ENCODE assay signal across 33 mouse cellular contexts in the genomic region with DNA sequence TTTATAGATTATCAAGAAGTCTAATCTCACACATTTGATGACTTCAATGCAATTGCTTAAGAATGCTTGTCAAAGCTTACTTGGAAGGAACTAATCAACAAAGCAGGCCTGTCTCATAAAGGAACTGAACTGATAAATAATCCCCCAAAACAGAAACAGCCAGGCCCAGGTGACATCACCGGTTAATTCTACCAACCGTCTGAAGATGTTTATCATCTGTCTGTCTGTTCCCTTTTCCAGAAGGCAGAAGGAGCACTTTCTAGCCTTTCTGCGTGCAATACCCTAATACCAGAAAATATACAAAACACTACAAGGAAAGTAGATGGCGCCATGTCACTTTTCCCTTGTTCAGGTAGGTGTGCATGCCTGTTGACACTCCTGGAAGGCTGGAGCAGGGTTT. TPM values are rescaled to one million over a fixed set of nuclear protein-coding genes. Genes with fewer than 3 reads are reported as not detected.
A peak's percentile ranks its signal among the peaks of the same experiment; 100 is the strongest.
DNase-seq lines count a peak whose midpoint lies in the region; ATAC-seq and TF ChIP-seq lines count a peak whose summit lies in the region.
"Had no signal": no experiment of that assay in that cellular context is flagged by ENCODE, and none has a peak within 500 bp of the region (broad histone marks: within the 10 kb centered on the region; RNA-seq: fewer than 3 reads in every experiment).

No protein-coding gene starts in this region.

- H3K9me3 ChIP-seq in midbrain, postnatal 0 days (ENCODE audit: low read length), result no peaks in the 10 kb centered on the region
- no peaks in the 10 kb centered on the region for H3K9me3 ChIP-seq in midbrain, embryonic 11.5 days (ENCODE audit: control insufficient read depth, low read length)
- H3K9me3 ChIP-seq in stomach, postnatal 0 days (ENCODE audit: control insufficient read depth, low read length), result no peaks in the 10 kb centered on the region
- H3K9me3 ChIP-seq in midbrain, embryonic 15.5 days, result no peaks in the 10 kb centered on the region
- H3K9me3 ChIP-seq: forebrain, embryonic 13.5 days; limb, embryonic 13.5 days; midbrain, embryonic 12.5 days; neural tube, embryonic 15.5 days had no signal

- H3K4me2 ChIP-seq in midbrain, postnatal 0 days (ENCODE audit: low read depth, low read length, poor library complexity, severe bottlenecking), result no peak overlapping the region
- no peak overlapping the region for H3K4me2 ChIP-seq in midbrain, embryonic 11.5 days
- H3K4me2 ChIP-seq in stomach, postnatal 0 days (replicated peaks; ENCODE audit: low read depth), result no peak overlapping the region
- no peak overlapping the region for H3K4me2 ChIP-seq in midbrain, embryonic 15.5 days
- H3K4me2 ChIP-seq: forebrain, embryonic 13.5 days; limb, embryonic 13.5 days; lung, embryonic 14.5 days; midbrain, embryonic 12.5 days; neural tube, embryonic 15.5 days had no signal

- in situ Hi-C loops in Patski (cut with MboI; ENCODE audit: low pct_unique_long_range_greater_than_20kb), result no loop called here

- H3K36me3 ChIP-seq in kidney, adult 2 months (ENCODE audit: control insufficient read depth, insufficient read depth, low read length), result peaks cover 8% of the 10 kb centered on the region
- no peaks in the 10 kb centered on the region for H3K36me3 ChIP-seq in midbrain, postnatal 0 days (ENCODE audit: insufficient read depth, low read length)
- H3K36me3 ChIP-seq in midbrain, embryonic 11.5 days (ENCODE audit: control insufficient read depth, insufficient read depth, low read length), result no peaks in the 10 kb centered on the region
- H3K36me3 ChIP-seq in stomach, postnatal 0 days (ENCODE audit: control insufficient read depth, insufficient read depth, low read length), result no peaks in the 10 kb centered on the region
- no peaks in the 10 kb centered on the region for H3K36me3 ChIP-seq in midbrain, embryonic 15.5 days (replicated peaks)
- H3K36me3 ChIP-seq: limb, embryonic 13.5 days; midbrain, embryonic 12.5 days; neural tube, embryonic 15.5 days had no signal

- DNase-seq in kidney, adult 2 months, result no peak
- no peak for DNase-seq in kidney, adult 9 months
- no peak for DNase-seq in midbrain, postnatal 0 days (ENCODE audit: low spot score)
- no peak for DNase-seq in midbrain, embryonic 11.5 days (ENCODE audit: low spot score, missing footprints)
- no peak for DNase-seq in Patski (ENCODE audit: low read depth, low spot score)
- no peak for DNase-seq in stomach, postnatal 0 days (ENCODE audit: low spot score)
- DNase-seq: adrenal gland, postnatal 10 days; B cell, adult 2 months; cerebellum, adult 11 months; cerebellum, adult 9-10 months; cerebellum, postnatal 36 days; gastrocnemius, postnatal 25 days; heart, adult 2 months; kidney, adult 11 months; kidney, postnatal 36 days; lung, embryonic 14.5 days; lung, postnatal 14 days; retina, postnatal 1 day; right cerebral cortex, postnatal 14 days; thymus, postnatal 25 days had no signal

- 72% methylated on average over 4 of the region's 4 CpGs for WGBS in kidney, adult 2 months
- WGBS in midbrain, postnatal 0 days, result 91% methylated on average over 4 of the region's 4 CpGs
- WGBS in midbrain, embryonic 11.5 days, result 86% methylated on average over 4 of the region's 4 CpGs
- 52% methylated on average over 4 of the region's 4 CpGs for WGBS in stomach, postnatal 0 days
- WGBS in midbrain, embryonic 15.5 days, result 84% methylated on average over 4 of the region's 4 CpGs

- POLR2A ChIA-PET in Patski (lab: Charles Lee), result no interaction called here

- H3K27me3 ChIP-seq in kidney, adult 2 months (replicated peaks; ENCODE audit: control insufficient read depth, insufficient read depth, low read length), result no peaks in the 10 kb centered on the region
- no peaks in the 10 kb centered on the region for H3K27me3 ChIP-seq in midbrain, postnatal 0 days (ENCODE audit: insufficient read depth, low read length)
- no peaks in the 10 kb centered on the region for H3K27me3 ChIP-seq in midbrain, embryonic 11.5 days (ENCODE audit: control insufficient read depth, insufficient read depth, low read length)
- no peaks in the 10 kb centered on the region for H3K27me3 ChIP-seq in Patski
- no peaks in the 10 kb centered on the region for H3K27me3 ChIP-seq in stomach, postnatal 0 days (ENCODE audit: control insufficient read depth, insufficient read depth, low read length)
- H3K27me3 ChIP-seq in midbrain, embryonic 15.5 days (replicated peaks), result no peaks in the 10 kb centered on the region
- H3K27me3 ChIP-seq: limb, embryonic 13.5 days; neural tube, embryonic 15.5 days had no signal

- CTCF ChIA-PET in Patski (lab: Charles Lee), result interaction anchor here (0.9 to 1.1 kb wide), 4 partner anchors 8 to 140 kb away, joined by 3 to 4 read pairs (median 3); no protein-coding TSS in a partner anchor

- ATAC-seq in midbrain, postnatal 0 days (ENCODE audit: low FRiP score), result no peak
- ATAC-seq in midbrain, embryonic 11.5 days (ENCODE audit: low FRiP score), result no peak
- no peak for ATAC-seq in Patski
- no peak for ATAC-seq in stomach, postnatal 0 days (ENCODE audit: low FRiP score, low TSS enrichment)
- ATAC-seq in midbrain, embryonic 15.5 days (replicated peaks), result no peak
- ATAC-seq: forebrain, embryonic 13.5 days; hindbrain, postnatal 0 days had no signal

- no peak overlapping the region for H3K4me3 ChIP-seq in kidney, adult 2 months (ENCODE audit: insufficient read depth, low read depth, low read length)
- H3K4me3 ChIP-seq in midbrain, postnatal 0 days (ENCODE audit: low read depth, low read length), result no peak overlapping the region
- H3K4me3 ChIP-seq in midbrain, embryonic 11.5 days (ENCODE audit: low read depth, low read length), result no peak overlapping the region
- H3K4me3 ChIP-seq in stomach, postnatal 0 days (ENCODE audit: low read depth, low read length), result no peak overlapping the region
- no peak overlapping the region for H3K4me3 ChIP-seq in midbrain, embryonic 15.5 days
- H3K4me3 ChIP-seq: forebrain, embryonic 13.5 days; heart, adult 2 months; layer of hippocampus, adult 2 months; limb, embryonic 13.5 days; midbrain, embryonic 12.5 days; neural tube, embryonic 15.5 days had no signal

- 0 out of 2 replicates have a peak, but pooled peaks have one; percentile 11 for TF ChIP-seq CTCF in kidney, adult 2 months (conservative IDR thresholded peaks at IDR 0.05; ENCODE audit: insufficient read depth, insufficient read length, low read depth, low read length)
- TF ChIP-seq CTCF in midbrain, postnatal 0 days (IDR thresholded peaks at IDR 0.05), result peak; percentile 13; the same call in 1 of the 2 replicates
- TF ChIP-seq CTCF in Patski (IDR thresholded peaks at IDR 0.05), result peak; percentile 32
- peak; percentile 46 for TF ChIP-seq CTCF in stomach, postnatal 0 days (IDR thresholded peaks at IDR 0.05; ENCODE audit: low read depth)

- no peak for TF ChIP-seq POLR2A in kidney, adult 2 months (IDR thresholded peaks at IDR 0.05; ENCODE audit: low read depth, low read length)

- no peak overlapping the region for H3K9ac ChIP-seq in midbrain, postnatal 0 days (replicated peaks; ENCODE audit: low read length, poor library complexity, severe bottlenecking)
- no peak overlapping the region for H3K9ac ChIP-seq in midbrain, embryonic 11.5 days (ENCODE audit: low read length)
- no peak overlapping the region for H3K9ac ChIP-seq in stomach, postnatal 0 days (ENCODE audit: low read length)
- H3K9ac ChIP-seq in midbrain, embryonic 15.5 days, result no peak overlapping the region
- H3K9ac ChIP-seq: forebrain, embryonic 13.5 days; limb, embryonic 13.5 days; liver, embryonic 14.5 days; lung, embryonic 14.5 days; midbrain, embryonic 12.5 days; neural tube, embryonic 15.5 days had no signal

- no peak overlapping the region for H3K27ac ChIP-seq in kidney, adult 2 months (ENCODE audit: insufficient read depth, low read depth, low read length)
- H3K27ac ChIP-seq in midbrain, postnatal 0 days (ENCODE audit: low read depth, low read length), result no peak overlapping the region
- H3K27ac ChIP-seq in midbrain, embryonic 11.5 days (ENCODE audit: low read depth, low read length), result no peak overlapping the region
- H3K27ac ChIP-seq in stomach, postnatal 0 days (replicated peaks), result no peak overlapping the region
- H3K27ac ChIP-seq in midbrain, embryonic 15.5 days, result no peak overlapping the region
- H3K27ac ChIP-seq: forebrain, embryonic 13.5 days; heart, adult 2 months; hindbrain, postnatal 0 days; layer of hippocampus, adult 2 months; limb, embryonic 13.5 days; liver, embryonic 14.5 days; midbrain, embryonic 12.5 days; neural tube, embryonic 15.5 days had no signal

- H3K4me1 ChIP-seq in kidney, adult 2 months (ENCODE audit: control insufficient read depth, insufficient read depth, low read length), result no peaks in the 10 kb centered on the region
- H3K4me1 ChIP-seq in midbrain, postnatal 0 days (ENCODE audit: insufficient read depth, low read length), result no peaks in the 10 kb centered on the region
- H3K4me1 ChIP-seq in midbrain, embryonic 11.5 days (ENCODE audit: control insufficient read depth, insufficient read depth, low read length), result peaks cover 6% of the 10 kb centered on the region
- no peaks in the 10 kb centered on the region for H3K4me1 ChIP-seq in stomach, postnatal 0 days (replicated peaks; ENCODE audit: control insufficient read depth, insufficient read depth)
- H3K4me1 ChIP-seq in midbrain, embryonic 15.5 days, result no peaks in the 10 kb centered on the region
- H3K4me1 ChIP-seq: limb, embryonic 13.5 days had no signal

- no peak for TF ChIP-seq EP300 in stomach, postnatal 0 days (optimal IDR thresholded peaks at IDR 0.05)

RNA-seq across cellular contexts. Expression of gene Nr1h4, which starts 43.9 kb away (rescaled TPM):
- polyA plus RNA-seq in kidney, adult 2 months (2012; rRNA removed), result 49.6 and 59.2 TPM in 2 replicates
- not detected in 2 replicates for total RNA-seq in midbrain, postnatal 0 days (2014; rRNA removed)
- not detected in 2 replicates for polyA plus RNA-seq in midbrain, postnatal 0 days (2015; fragmentation: Nextera tagmentation; extraction: Ambion mirVana)
- 0.08 and 0.27 TPM in 2 replicates for polyA plus RNA-seq in midbrain, embryonic 11.5 days (2014; fragmentation: Nextera tagmentation; extraction: Ambion mirVana)
- 1.3 TPM for polyA plus RNA-seq in Patski (2021)
- polyA plus RNA-seq in stomach, postnatal 0 days (2015; fragmentation: Nextera tagmentation; extraction: Ambion mirVana), result 10.5 and 11.5 TPM in 2 replicates
- 0.08 TPM in 1 of 2 replicates, not detected in the other for polyA plus RNA-seq in midbrain, embryonic 15.5 days (2015; fragmentation: Nextera tagmentation; extraction: Ambion mirVana)
- total RNA-seq: ES-E14; gastrocnemius, postnatal 25 days; hindbrain, postnatal 0 days; left cerebral cortex, postnatal 36 days; monocyte, adult 5-6 weeks had no signal
- polyA plus RNA-seq: embryonic facial prominence, embryonic 11.5 days; hindbrain, embryonic 11.5 days; limb, embryonic 13.5 days; midbrain, embryonic 12.5 days; neural tube, embryonic 15.5 days had no signal

RNA-seq across cellular contexts. Expression of gene Gas2l3, which starts 45.7 kb away (rescaled TPM):
- polyA plus RNA-seq in kidney, adult 2 months (2012; rRNA removed), result 0.19 and 0.75 TPM in 2 replicates
- total RNA-seq in midbrain, postnatal 0 days (2014; rRNA removed), result 3.7 and 7.0 TPM in 2 replicates
- 1.6 and 1.7 TPM in 2 replicates for polyA plus RNA-seq in midbrain, postnatal 0 days (2015; fragmentation: Nextera tagmentation; extraction: Ambion mirVana)
- polyA plus RNA-seq in midbrain, embryonic 11.5 days (2014; fragmentation: Nextera tagmentation; extraction: Ambion mirVana), result 8.9 and 10.4 TPM in 2 replicates
- polyA plus RNA-seq in Patski (2021), result 8.6 TPM
- 5.4 and 6.4 TPM in 2 replicates for polyA plus RNA-seq in stomach, postnatal 0 days (2015; fragmentation: Nextera tagmentation; extraction: Ambion mirVana)
- polyA plus RNA-seq in midbrain, embryonic 15.5 days (2015; fragmentation: Nextera tagmentation; extraction: Ambion mirVana), result 3.9 and 4.5 TPM in 2 replicates
